Mouse (Mus musculus) C2C12 (cell line): ENCODE results near the gene Sv2a. TPM values are rescaled to one million over a fixed set of nuclear protein-coding genes. Genes with fewer than 3 reads are reported as not detected.

Experiments
- H3K27me3 ChIP-seq: one replicate; pipeline ENCODE4 v1.6.1; 2011; ENCODE audit not compliant: control insufficient read depth, insufficient read depth, insufficient read length
- H3K36me3 ChIP-seq: one replicate; pipeline ENCODE4 v1.6.1; 2011; ENCODE audit not compliant: control insufficient read depth, insufficient read depth
- H3K4me3 ChIP-seq: one replicate; pipeline ENCODE4 v1.5.1; 2011; ENCODE audit warnings: mild to moderate bottlenecking, control low read depth; ENCODE audit not compliant: poor library complexity, insufficient read depth, severe bottlenecking
- H3K79me2 ChIP-seq: one replicate; pipeline ENCODE4 v1.6.1; 2011; ENCODE audit not compliant: control insufficient read depth, insufficient read depth
- H3K79me3 ChIP-seq: one replicate; pipeline ENCODE4 v1.6.1; 2011; ENCODE audit warnings: low read depth, control low read depth
- H3ac ChIP-seq: one replicate; pipeline ENCODE3; 2011; ENCODE audit warnings: low read depth; ENCODE audit not compliant: control insufficient read depth, insufficient read length
- CEBPB ChIP-seq: IDR thresholded peaks from one replicate; pipeline ENCODE4 v1.6.1; 2011; ENCODE audit warnings: low read depth, mild to moderate bottlenecking, control low read depth, moderate library complexity
- CTCF ChIP-seq: IDR thresholded peaks from one replicate; pipeline ENCODE4 v1.5.1; 2011; ENCODE audit not compliant: control insufficient read depth, insufficient read depth, insufficient read length
- FOSL1 ChIP-seq: IDR thresholded peaks from one replicate; pipeline ENCODE4 v1.8.0; 2011; ENCODE audit warnings: mild to moderate bottlenecking, low read length; ENCODE audit not compliant: poor library complexity, insufficient read depth, severe bottlenecking
- MAX ChIP-seq: IDR thresholded peaks from one replicate; pipeline ENCODE4 v1.6.1; 2011; ENCODE audit warnings: mild to moderate bottlenecking, control low read depth
- MYOD1 ChIP-seq: IDR thresholded peaks from one replicate; pipeline ENCODE4 v1.6.1; 2011; ENCODE audit warnings: low read depth; ENCODE audit not compliant: control insufficient read depth, insufficient read length
- MYOG ChIP-seq: IDR thresholded peaks from one replicate; pipeline ENCODE4 v1.6.1; 2011; ENCODE audit not compliant: control insufficient read depth, insufficient read length; ENCODE audit errors: extremely low read depth
- USF1 ChIP-seq: IDR thresholded peaks from one replicate; pipeline ENCODE4 v1.6.1; 2011; ENCODE audit warnings: low read depth, mild to moderate bottlenecking, control low read depth, moderate library complexity
- polyA plus RNA-seq: library from polyadenylated mRNA; unstranded; fragments of >200 nt; fragmentation: generic; extraction: Trizol; gene quantifications from one replicate; pipeline ENCODE4 v1.2.1, GENCODE M21; 2012; ENCODE audit warnings: missing spikeins

The Sv2a gene
- polyA plus RNA-seq, 1 experiment = 0.33 TPM

- H3K36me3 ChIP-seq = peaks cover 46% of the 10 kb centered on the region
- no peaks in the 10 kb centered on the region for H3K27me3 ChIP-seq
- no peak overlapping the region for H3ac ChIP-seq
- no peak overlapping the region for H3K4me3 ChIP-seq
- peaks cover 17% of the 10 kb centered on the region for H3K79me3 ChIP-seq
- TF ChIP-seq CTCF (no peak), FOSL1 (no peak), MYOD1 (no peak), MYOG (no peak), USF1 (no peak), CEBPB (no peak), MAX (no peak)
- H3K79me2 ChIP-seq = peaks cover 32% of the 10 kb centered on the region
Observed at GRCm38 (mm10) chr3:96178427-96178826, 2.5 kb upstream of the Sv2a start.

GRCm38 (mm10) chr3:96178902-96179301 lies 2.0 kb upstream of the Sv2a start:
- Histone ChIP-seq H3K36me3 (peaks cover 41% of the 10 kb centered on the region), H3K79me3 (peaks cover 16% of the 10 kb centered on the region), H3K79me2 (peaks cover 27% of the 10 kb centered on the region), H3K27me3 (no peaks in the 10 kb centered on the region), H3K4me3 (no peak overlapping the region), H3ac (no peak overlapping the region)
- TF ChIP-seq CTCF (no peak), MAX (no peak), CEBPB (no peak), MYOG (no peak), MYOD1 (no peak), FOSL1 (no peak), USF1 (no peak)

- H3K79me3 ChIP-seq = peaks cover 12% of the 10 kb centered on the region
- peaks cover 21% of the 10 kb centered on the region for H3K79me2 ChIP-seq
- H3ac ChIP-seq = no peak overlapping the region
Observed at GRCm38 (mm10) chr3:96179531-96179930, 1.4 kb upstream of the Sv2a start.

GRCm38 (mm10) chr3:96181510-96182381 lies 795 bp downstream of the Sv2a start:
- Histone ChIP-seq H3K27me3 (no peaks in the 10 kb centered on the region), H3K79me3 (no peaks in the 10 kb centered on the region), H3K4me3 (no peak overlapping the region), H3K36me3 (peaks cover 16% of the 10 kb centered on the region), H3ac (no peak overlapping the region), H3K79me2 (no peaks in the 10 kb centered on the region)
- no peak for TF ChIP-seq MYOD1
- TF ChIP-seq MYOG = no peak
- no peak for TF ChIP-seq CEBPB
- no peak for TF ChIP-seq CTCF
- no peak for TF ChIP-seq MAX
- TF ChIP-seq USF1 = no peak
- no peak for TF ChIP-seq FOSL1

More at GRCm38 (mm10) chr3:96179531-96179930, 1.4 kb upstream of the Sv2a start:
- no peak overlapping the region for H3K4me3 ChIP-seq
- peaks cover 38% of the 10 kb centered on the region for H3K36me3 ChIP-seq
- H3K27me3 ChIP-seq = no peaks in the 10 kb centered on the region
- TF ChIP-seq MYOG (no peak), CTCF (no peak), MYOD1 (no peak), FOSL1 (no peak), USF1 (no peak), MAX (no peak), CEBPB (no peak)

GRCm38 (mm10) chr3:96182382-96182776 lies 1.4 kb downstream of the Sv2a start:
- Histone ChIP-seq H3K27me3 (no peaks in the 10 kb centered on the region), H3K79me3 (no peaks in the 10 kb centered on the region), H3K36me3 (peaks cover 12% of the 10 kb centered on the region), H3K79me2 (no peaks in the 10 kb centered on the region), H3ac (no peak overlapping the region), H3K4me3 (no peak overlapping the region)
- TF ChIP-seq MYOG = no peak
- TF ChIP-seq MYOD1 = no peak
- no peak for TF ChIP-seq FOSL1
- TF ChIP-seq CEBPB = no peak
- TF ChIP-seq MAX = no peak
- TF ChIP-seq USF1 = no peak
- no peak for TF ChIP-seq CTCF
